Mouse (Mus musculus): ENCODE results near the gene Lingo1. TPM values are rescaled to one million over a fixed set of nuclear protein-coding genes. Genes with fewer than 3 reads are reported as not detected.

The Lingo1 gene
- polyA plus RNA-seq (2015; fragmentation: Nextera tagmentation; extraction: Ambion mirVana), result 0.17 and 0.29 TPM in 2 replicates

DNA sequence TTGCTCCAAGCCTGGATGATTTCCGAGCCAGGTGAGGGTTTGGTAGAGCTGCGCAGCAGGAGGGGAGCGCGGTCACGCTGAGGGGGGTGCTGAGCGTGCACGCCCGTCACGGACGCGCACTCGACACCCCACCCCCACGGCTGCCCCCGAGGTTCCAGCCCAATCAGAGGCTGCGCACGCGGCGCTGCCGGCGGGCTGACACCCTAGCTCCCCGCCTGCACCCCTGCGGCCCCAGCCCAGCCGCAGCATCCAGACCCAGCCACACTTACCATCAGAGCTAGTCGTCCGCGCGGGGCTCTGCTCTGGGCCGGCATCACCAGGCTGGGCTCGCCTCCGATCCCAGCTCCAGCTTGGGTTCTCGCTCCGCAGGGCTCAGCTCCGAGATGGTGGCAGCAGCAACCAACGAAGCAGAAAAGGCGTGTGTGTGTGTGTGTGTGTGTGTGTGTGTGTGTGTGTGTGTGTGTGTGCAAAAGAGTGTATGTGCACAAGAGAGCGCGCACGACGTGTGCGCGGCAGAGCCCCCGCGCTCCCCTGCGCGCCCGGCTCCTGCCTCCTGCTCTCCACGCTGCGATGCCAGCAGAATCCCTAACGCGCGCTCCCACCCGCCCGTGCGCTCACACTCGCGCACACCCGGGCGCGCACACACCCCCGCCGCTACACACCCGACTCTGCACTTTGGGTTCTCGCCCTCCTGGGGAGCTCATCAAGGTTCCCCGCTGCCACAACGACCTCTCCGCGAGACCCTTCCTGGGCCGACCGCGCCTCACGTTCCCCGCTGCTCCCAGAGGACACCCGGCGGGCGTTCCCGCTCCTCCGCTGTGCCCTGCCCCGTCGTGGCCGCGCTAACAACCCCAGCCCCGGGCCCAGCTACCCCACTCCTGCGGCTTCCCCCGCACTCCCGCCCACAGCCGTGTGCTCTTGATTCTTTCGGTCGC lies at the start of gene Lingo1:
Gene Lingo1 (minus strand): TSS at position 748 of the 935 bp plus-strand sequence.
- H3K9me3 ChIP-seq (ENCODE audit: low read length), result no peaks in the 10 kb centered on the region
- no peak for DNase-seq
- H3K4me2 ChIP-seq (ENCODE audit: low read depth, low read length), result peak within 1 kb of the TSS; percentile 26; the same call in 1 of the 2 replicates
- H3K36me3 ChIP-seq (replicated peaks; ENCODE audit: insufficient read depth, low read length), result no peaks in the 10 kb centered on the region
- peak within 1 kb of the TSS; percentile 22; the same call in 1 of the 2 replicates for H3K4me3 ChIP-seq (ENCODE audit: low read depth, low read length)
- WGBS (ENCODE audit: insufficient replicate concordance), result 2% methylated on average over 76 of the region's 88 CpGs
- H3K9ac ChIP-seq (replicated peaks), result no peak within 1 kb of the TSS
- H3K4me1 ChIP-seq (ENCODE audit: insufficient read depth), result no peaks in the 10 kb centered on the region
- ATAC-seq, result no peak
- H3K27ac ChIP-seq (ENCODE audit: low read depth), result no peak within 1 kb of the TSS
- H3K27me3 ChIP-seq (ENCODE audit: insufficient read depth, low read length), result peaks cover 52% of the 10 kb centered on the region
- TF ChIP-seq EP300 (IDR thresholded peaks at IDR 0.05; ENCODE audit: low read depth), result no peak
- no peak for TF ChIP-seq CTCF (IDR thresholded peaks at IDR 0.05; ENCODE audit: low read depth)

DNA sequence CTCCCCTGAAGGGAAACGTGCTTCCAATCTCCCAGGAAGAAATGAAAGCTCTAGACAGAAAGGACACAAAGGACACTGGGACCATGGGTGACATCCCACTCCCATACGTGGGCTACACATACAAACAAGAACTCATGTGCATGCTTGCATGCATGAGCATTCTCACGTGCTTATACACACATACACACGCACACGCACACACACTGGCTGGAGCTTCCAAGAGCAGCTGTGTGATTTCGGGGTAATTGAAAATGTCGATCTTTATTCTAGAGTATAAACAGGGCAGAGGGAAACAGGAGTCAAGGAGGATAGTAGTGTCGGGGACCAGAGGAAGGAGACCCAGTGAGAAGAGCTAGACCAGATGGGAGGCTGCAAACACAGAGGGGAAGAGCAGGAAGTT lies 48.4 kb upstream of the Lingo1 start:
- Histone ChIP-seq H3K4me1 (ENCODE audit: insufficient read depth) (no peaks in the 10 kb centered on the region), H3K9me3 (ENCODE audit: low read length) (no peaks in the 10 kb centered on the region), H3K9ac (replicated peaks) (no peak overlapping the region), H3K27ac (ENCODE audit: low read depth) (no peak overlapping the region), H3K27me3 (ENCODE audit: insufficient read depth, low read length) (0 out of 2 replicates have a peak, but pooled peaks cover 3% of the 10 kb centered on the region), H3K4me3 (ENCODE audit: low read depth, low read length) (no peak overlapping the region), H3K36me3 (replicated peaks; ENCODE audit: insufficient read depth, low read length) (no peaks in the 10 kb centered on the region), H3K4me2 (ENCODE audit: low read depth, low read length) (no peak overlapping the region)
- DNase-seq (no peak), ATAC-seq (no peak)
- TF ChIP-seq EP300 (IDR thresholded peaks at IDR 0.05; ENCODE audit: low read depth) (no peak), CTCF (IDR thresholded peaks at IDR 0.05; ENCODE audit: low read depth) (no peak)
- WGBS (ENCODE audit: insufficient replicate concordance), result 65% methylated on average over 8 of the region's 8 CpGs

GRCm38 (mm10) chr9:56843679-56844188 lies 47.5 kb upstream of the Lingo1 start:
- H3K4me1 ChIP-seq (ENCODE audit: insufficient read depth), result no peaks in the 10 kb centered on the region
- WGBS (ENCODE audit: insufficient replicate concordance), result 32% methylated on average over 7 of the region's 7 CpGs
- H3K4me2 ChIP-seq (ENCODE audit: low read depth, low read length), result no peak overlapping the region
- no peaks in the 10 kb centered on the region for H3K9me3 ChIP-seq (ENCODE audit: low read length)
- no peak overlapping the region for H3K27ac ChIP-seq (ENCODE audit: low read depth)
- DNase-seq, result peak; percentile 60
- 0 out of 2 replicates have a peak, but pooled peaks cover 3% of the 10 kb centered on the region for H3K27me3 ChIP-seq (ENCODE audit: insufficient read depth, low read length)
- no peak overlapping the region for H3K9ac ChIP-seq (replicated peaks)
- no peak for ATAC-seq
- TF ChIP-seq EP300 (IDR thresholded peaks at IDR 0.05; ENCODE audit: low read depth) (no peak), CTCF (IDR thresholded peaks at IDR 0.05; ENCODE audit: low read depth) (peak; percentile 87)
- no peaks in the 10 kb centered on the region for H3K36me3 ChIP-seq (replicated peaks; ENCODE audit: insufficient read depth, low read length)
- no peak overlapping the region for H3K4me3 ChIP-seq (ENCODE audit: low read depth, low read length)

DNA sequence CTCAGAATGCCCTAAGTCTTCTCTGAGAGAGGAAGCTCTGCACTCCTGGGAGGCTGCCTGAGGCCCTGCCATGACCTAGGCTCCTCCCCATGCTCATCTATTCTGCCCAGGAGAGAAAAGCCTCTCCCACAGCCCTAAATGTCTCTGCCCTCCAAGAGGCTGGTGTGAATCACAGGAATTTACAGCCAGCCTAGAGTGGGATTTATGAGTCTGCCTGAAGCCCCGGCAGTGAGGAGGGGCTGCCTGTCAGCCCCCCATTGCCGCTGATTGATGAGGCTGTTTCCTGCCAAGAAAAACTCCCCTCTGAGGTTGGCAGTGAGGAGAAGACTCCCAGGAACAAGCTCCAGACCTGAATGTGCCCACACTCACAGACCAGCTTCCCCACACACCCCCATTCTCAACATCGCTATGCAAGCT lies 46.0 kb upstream of the Lingo1 start:
- 63% methylated on average over 3 of the region's 3 CpGs for WGBS (ENCODE audit: insufficient replicate concordance)
- peak; percentile 61; the same call in 1 of the 2 replicates for ATAC-seq
- DNase-seq, result no peak

DNA sequence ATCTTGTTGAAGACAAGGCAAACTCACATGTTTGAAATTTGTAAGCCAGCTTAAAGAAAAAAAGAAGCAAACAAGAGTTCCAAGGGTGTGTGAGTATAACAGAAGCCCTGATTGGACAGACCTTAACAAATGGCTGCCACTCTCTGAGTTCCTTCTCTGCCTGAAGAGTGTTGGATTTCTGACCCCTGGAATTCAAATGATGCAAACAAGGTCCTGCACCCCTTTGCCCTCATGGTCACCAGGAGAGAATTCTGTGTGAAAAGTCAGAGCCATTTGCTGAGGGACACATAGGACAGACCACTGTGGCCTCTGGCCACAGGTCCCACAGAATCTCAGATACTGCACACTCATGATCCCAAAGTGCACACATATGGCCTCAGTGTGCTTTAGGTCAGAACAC lies 45.6 kb upstream of the Lingo1 start:
- ATAC-seq (peak; percentile 88), DNase-seq (no peak)
- no peak overlapping the region for H3K4me2 ChIP-seq (ENCODE audit: low read depth, low read length)
- H3K9me3 ChIP-seq (ENCODE audit: low read length), result no peaks in the 10 kb centered on the region
- no peak overlapping the region for H3K4me3 ChIP-seq (ENCODE audit: low read depth, low read length)
- no peaks in the 10 kb centered on the region for H3K36me3 ChIP-seq (replicated peaks; ENCODE audit: insufficient read depth, low read length)
- H3K27ac ChIP-seq (ENCODE audit: low read depth), result no peak overlapping the region
- H3K27me3 ChIP-seq (ENCODE audit: insufficient read depth, low read length), result 0 out of 2 replicates have a peak, but pooled peaks cover 3% of the 10 kb centered on the region
- TF ChIP-seq CTCF (IDR thresholded peaks at IDR 0.05; ENCODE audit: low read depth) (no peak), EP300 (IDR thresholded peaks at IDR 0.05; ENCODE audit: low read depth) (no peak)
- H3K4me1 ChIP-seq (ENCODE audit: insufficient read depth), result no peaks in the 10 kb centered on the region
- no peak overlapping the region for H3K9ac ChIP-seq (replicated peaks)

More for the DNA sequence above, 46.0 kb upstream of the Lingo1 start:
- Histone ChIP-seq H3K27me3 (ENCODE audit: insufficient read depth, low read length) (0 out of 2 replicates have a peak, but pooled peaks cover 3% of the 10 kb centered on the region), H3K27ac (ENCODE audit: low read depth) (no peak overlapping the region; the same call in 1 of the 2 replicates), H3K9me3 (ENCODE audit: low read length) (no peaks in the 10 kb centered on the region), H3K36me3 (replicated peaks; ENCODE audit: insufficient read depth, low read length) (no peaks in the 10 kb centered on the region), H3K4me3 (ENCODE audit: low read depth, low read length) (no peak overlapping the region), H3K4me2 (ENCODE audit: low read depth, low read length) (no peak overlapping the region), H3K9ac (replicated peaks) (no peak overlapping the region), H3K4me1 (ENCODE audit: insufficient read depth) (no peaks in the 10 kb centered on the region)
- TF ChIP-seq CTCF (IDR thresholded peaks at IDR 0.05; ENCODE audit: low read depth), result no peak

GRCm38 (mm10) chr9:56840721-56841120 lies 44.5 kb upstream of the Lingo1 start:
- Histone ChIP-seq H3K36me3 (replicated peaks; ENCODE audit: insufficient read depth, low read length) (no peaks in the 10 kb centered on the region), H3K4me3 (ENCODE audit: low read depth, low read length) (no peak overlapping the region), H3K27ac (ENCODE audit: low read depth) (no peak overlapping the region), H3K4me1 (ENCODE audit: insufficient read depth) (no peaks in the 10 kb centered on the region), H3K4me2 (ENCODE audit: low read depth, low read length) (no peak overlapping the region), H3K9me3 (ENCODE audit: low read length) (no peaks in the 10 kb centered on the region), H3K27me3 (ENCODE audit: insufficient read depth, low read length) (0 out of 2 replicates have a peak, but pooled peaks cover 3% of the 10 kb centered on the region), H3K9ac (replicated peaks) (no peak overlapping the region)
- 63% methylated on average over 5 of the region's 5 CpGs for WGBS (ENCODE audit: insufficient replicate concordance)
- no peak for DNase-seq
- no peak for TF ChIP-seq CTCF (IDR thresholded peaks at IDR 0.05; ENCODE audit: low read depth)
- no peak for TF ChIP-seq EP300 (IDR thresholded peaks at IDR 0.05; ENCODE audit: low read depth)
- ATAC-seq, result no peak

Measured in liver, postnatal 0 days (tissue).